Mouse (Mus musculus): ENCODE results near the gene Cyp2t4. TPM values are rescaled to one million over a fixed set of nuclear protein-coding genes. Genes with fewer than 3 reads are reported as not detected.

The Cyp2t4 gene
- polyA plus RNA-seq, 1 experiment from 2014 or later: 0.06 TPM

MicroRNA genes within 50 kb of the gene (microRNA counts, 519-probe panel; counts per million panel counts)
- microRNA mmu-miR-1191: 114 counts per million

Small RNA genes within 50 kb of the gene (microRNA-seq; reads per million reads assigned to microRNA genes)
- gene Mir1191 (19.1 reads per million, percentile 32 among the genes with 10 or more reads in this experiment), gene Mir3101 (not detected)

Other genes starting within 250 kb of the Cyp2t4 start
- 0.06 and 0.09 TPM in 2 replicates for gene Cyp2a22, start 214.3 kb upstream of the Cyp2t4 start, polyA plus RNA-seq (2015; fragmentation: Nextera tagmentation; extraction: Ambion mirVana)
- gene Cyp2a12, start 124.6 kb upstream of the Cyp2t4 start, polyA plus RNA-seq (2015; fragmentation: Nextera tagmentation; extraction: Ambion mirVana): 0.53 and 0.66 TPM in 2 replicates
- 0.09 TPM in 1 of 2 replicates, not detected in the other for gene Cyp2f2, start 33.8 kb upstream of the Cyp2t4 start, polyA plus RNA-seq (2015; fragmentation: Nextera tagmentation; extraction: Ambion mirVana)
- 27.6 and 28.7 TPM in 2 replicates for gene Egln2, start 13.1 kb downstream of the Cyp2t4 start, polyA plus RNA-seq (2015; fragmentation: Nextera tagmentation; extraction: Ambion mirVana)
- 28.5 and 28.6 TPM in 2 replicates for gene Rab4b, start 25.2 kb downstream of the Cyp2t4 start, polyA plus RNA-seq (2015; fragmentation: Nextera tagmentation; extraction: Ambion mirVana)
- 0.46 TPM in 1 of 2 replicates, not detected in the other for gene Gm21983, start 27.4 kb downstream of the Cyp2t4 start, polyA plus RNA-seq (2015; fragmentation: Nextera tagmentation; extraction: Ambion mirVana)
- gene Mia, start 27.4 kb downstream of the Cyp2t4 start, polyA plus RNA-seq (2015; fragmentation: Nextera tagmentation; extraction: Ambion mirVana): 0.85 TPM in 1 of 2 replicates, not detected in the other
- gene BC024978, start 42.1 kb downstream of the Cyp2t4 start, polyA plus RNA-seq (2015; fragmentation: Nextera tagmentation; extraction: Ambion mirVana): 0.62 and 1.2 TPM in 2 replicates
- 115 and 129 TPM in 2 replicates for gene Snrpa, start 42.6 kb downstream of the Cyp2t4 start, polyA plus RNA-seq (2015; fragmentation: Nextera tagmentation; extraction: Ambion mirVana)
- 1.4 and 1.9 TPM in 2 replicates for gene Itpkc, start 74.9 kb downstream of the Cyp2t4 start, polyA plus RNA-seq (2015; fragmentation: Nextera tagmentation; extraction: Ambion mirVana)
- 15.1 and 17.7 TPM in 2 replicates for gene Coq8b, start 79.3 kb downstream of the Cyp2t4 start, polyA plus RNA-seq (2015; fragmentation: Nextera tagmentation; extraction: Ambion mirVana)
- 1.7 TPM in 2 replicates for gene Numbl, start 104.7 kb downstream of the Cyp2t4 start, polyA plus RNA-seq (2015; fragmentation: Nextera tagmentation; extraction: Ambion mirVana)
- 3.6 and 3.9 TPM in 2 replicates for gene Ltbp4, start 184.0 kb downstream of the Cyp2t4 start, polyA plus RNA-seq (2015; fragmentation: Nextera tagmentation; extraction: Ambion mirVana)
- gene Shkbp1, start 202.3 kb downstream of the Cyp2t4 start, polyA plus RNA-seq (2015; fragmentation: Nextera tagmentation; extraction: Ambion mirVana): 23.1 and 25.0 TPM in 2 replicates
- gene Gm20479, start 203.7 kb downstream of the Cyp2t4 start, polyA plus RNA-seq (2015; fragmentation: Nextera tagmentation; extraction: Ambion mirVana): 0.50 TPM in 1 of 2 replicates, not detected in the other

All from liver, embryonic 13.5 days (tissue).